8 mouse cellular contexts compared by ENCODE assay signal in the genomic region with DNA sequence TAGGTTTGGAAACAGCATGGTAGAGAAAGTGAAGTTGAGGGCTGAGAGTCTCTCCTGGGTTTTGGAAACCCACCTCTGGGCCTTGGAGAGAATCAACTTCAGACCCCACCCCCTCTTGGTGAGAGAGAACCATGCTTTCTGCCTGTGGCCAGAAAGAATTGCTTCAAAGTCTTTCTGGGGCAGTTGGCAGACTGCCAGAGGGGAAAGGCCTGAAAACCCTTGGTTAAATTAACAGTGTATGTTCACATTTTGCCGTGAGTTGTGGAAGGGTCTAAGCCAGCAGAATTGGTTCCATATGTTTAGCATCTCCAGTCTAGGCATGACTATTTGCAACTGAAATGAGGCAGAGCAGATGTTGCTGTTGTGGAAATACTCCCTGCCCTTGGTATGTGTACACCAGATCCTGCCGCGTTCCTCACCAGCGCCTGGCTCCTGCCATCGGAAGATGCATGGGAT. TPM values are rescaled to one million over a fixed set of nuclear protein-coding genes. Genes with fewer than 3 reads are reported as not detected.
DNase-seq lines count a peak whose midpoint lies in the region; ATAC-seq lines count a peak whose summit lies in the region.

No protein-coding gene starts in this region.

- ATAC-seq in heart, embryonic 15.5 days (replicated peaks; ENCODE audit: insufficient number of reproducible peaks, insufficient read depth, low FRiP score, low read depth): no peak
- no peak for ATAC-seq in hindbrain, embryonic 16.5 days
- ATAC-seq in limb, embryonic 15.5 days (ENCODE audit: insufficient number of reproducible peaks, low FRiP score, low TSS enrichment, low read depth): peak; percentile 84

- 49% methylated on average over 5 of the region's 5 CpGs for WGBS in heart, embryonic 15.5 days
- 53% methylated on average over 5 of the region's 5 CpGs for WGBS in hindbrain, embryonic 16.5 days
- WGBS in limb, embryonic 15.5 days: 16% methylated on average over 5 of the region's 5 CpGs

- H3K4me3 ChIP-seq in heart, embryonic 15.5 days: no peak overlapping the region
- H3K4me3 ChIP-seq in hindbrain, embryonic 16.5 days (ENCODE audit: low read length): no peak overlapping the region
- H3K4me3 ChIP-seq in limb, embryonic 15.5 days: no peak overlapping the region

- H3K4me2 ChIP-seq in heart, embryonic 15.5 days: no peak overlapping the region
- no peak overlapping the region for H3K4me2 ChIP-seq in hindbrain, embryonic 16.5 days (ENCODE audit: low read length)
- H3K4me2 ChIP-seq in limb, embryonic 15.5 days: peak overlapping the region; percentile 19

- intact Hi-C loops in heart, postnatal 25 days (cut with DNase I): no loop called here

- no peaks in the 10 kb centered on the region for H3K36me3 ChIP-seq in heart, embryonic 15.5 days
- H3K36me3 ChIP-seq in hindbrain, embryonic 16.5 days (ENCODE audit: control insufficient read depth, insufficient read depth, low read length): no peaks in the 10 kb centered on the region
- H3K36me3 ChIP-seq in limb, embryonic 15.5 days: 0 out of 2 replicates have a peak, but pooled peaks cover 4% of the 10 kb centered on the region

- DNase-seq in heart, postnatal 25 days (ENCODE audit: low spot score): no peak
- peak; percentile 92 for DNase-seq in embryo, embryonic 11 days
- DNase-seq in retina, embryonic 14.5 days (ENCODE audit: low spot score): peak; percentile 10
- no peak for DNase-seq in B cell, adult 2 months
- no peak for DNase-seq in cerebellum, adult 9-11 months

- no peaks in the 10 kb centered on the region for H3K9me3 ChIP-seq in heart, embryonic 15.5 days (replicated peaks)
- no peaks in the 10 kb centered on the region for H3K9me3 ChIP-seq in hindbrain, embryonic 16.5 days (ENCODE audit: control insufficient read depth, low read length)
- no peaks in the 10 kb centered on the region for H3K9me3 ChIP-seq in limb, embryonic 15.5 days

- H3K27me3 ChIP-seq in heart, embryonic 15.5 days: no peaks in the 10 kb centered on the region
- H3K27me3 ChIP-seq in hindbrain, embryonic 16.5 days (replicated peaks; ENCODE audit: control insufficient read depth, insufficient read depth, low read length): no peaks in the 10 kb centered on the region
- H3K27me3 ChIP-seq in limb, embryonic 15.5 days: no peaks in the 10 kb centered on the region

- H3K27ac ChIP-seq in heart, embryonic 15.5 days: peak overlapping the region; percentile 35
- peak overlapping the region; percentile 52; the same call in 1 of the 2 replicates for H3K27ac ChIP-seq in hindbrain, embryonic 16.5 days (ENCODE audit: low read depth, low read length)
- H3K27ac ChIP-seq in limb, embryonic 15.5 days: peak overlapping the region; percentile 92

- H3K4me1 ChIP-seq in heart, embryonic 15.5 days (replicated peaks): peaks cover 26% of the 10 kb centered on the region
- peaks cover 4% of the 10 kb centered on the region; the same call in 1 of the 2 replicates for H3K4me1 ChIP-seq in hindbrain, embryonic 16.5 days (ENCODE audit: control insufficient read depth, insufficient read depth, low read depth, low read length)
- H3K4me1 ChIP-seq in limb, embryonic 15.5 days: peaks cover 79% of the 10 kb centered on the region

- no peak overlapping the region for H3K9ac ChIP-seq in heart, embryonic 15.5 days
- H3K9ac ChIP-seq in hindbrain, embryonic 16.5 days (ENCODE audit: low read depth, low read length): no peak overlapping the region
- H3K9ac ChIP-seq in limb, embryonic 15.5 days: no peak overlapping the region

RNA-seq across cellular contexts. Expression of a gene that starts 14.8 kb away (rescaled TPM):
- 3.7 and 5.2 TPM in 2 replicates for polyA plus RNA-seq in heart, embryonic 15.5 days (2015; fragmentation: Nextera tagmentation; extraction: Ambion mirVana)
- total RNA-seq in heart, postnatal 25 days (2021): 1 to 10 TPM; 4.0 to 5.0 TPM
- 2.8 and 3.4 TPM in 2 replicates for polyA plus RNA-seq in hindbrain, embryonic 16.5 days (2015; fragmentation: Nextera tagmentation; extraction: Ambion mirVana)
- polyA plus RNA-seq in limb, embryonic 15.5 days (2015; fragmentation: Nextera tagmentation; extraction: Ambion mirVana): 10.7 and 11.0 TPM in 2 replicates

RNA-seq across cellular contexts. Expression of a gene that starts 26.4 kb away (rescaled TPM):
- polyA plus RNA-seq in heart, embryonic 15.5 days (2015; fragmentation: Nextera tagmentation; extraction: Ambion mirVana): 31.8 and 44.9 TPM in 2 replicates
- total RNA-seq in heart, postnatal 25 days (2021): 10 to 100 TPM; 40.2 to 43.2 TPM
- polyA plus RNA-seq in hindbrain, embryonic 16.5 days (2015; fragmentation: Nextera tagmentation; extraction: Ambion mirVana): 36.6 and 40.7 TPM in 2 replicates
- polyA plus RNA-seq in limb, embryonic 15.5 days (2015; fragmentation: Nextera tagmentation; extraction: Ambion mirVana): 50.5 and 57.0 TPM in 2 replicates

Comparison
In these comparisons a context has a peak if more than half of its experiments do, and no peak if none do; other contexts are left out.
1. H3K27ac ChIP-seq: peak in every context shown above with its lines; median percentile 92 in limb, embryonic 15.5 days; 52 in hindbrain, embryonic 16.5 days; 35 in heart, embryonic 15.5 days.
2. DNase-seq: peak in embryo, embryonic 11 days (single experiment) and retina, embryonic 14.5 days (single experiment); none in heart, postnatal 25 days (single experiment), B cell, adult 2 months (0 of 2) and cerebellum, adult 9-11 months (single experiment).